Mouse (Mus musculus): ENCODE results near the gene Shc4. TPM values are rescaled to one million over a fixed set of nuclear protein-coding genes. Genes with fewer than 3 reads are reported as not detected.

The Shc4 gene
- polyA plus RNA-seq, 1 experiment from 2014 or later: 5.0 TPM

GRCm38 (mm10) chr2:125701606-125702005 is 22.3 kb downstream of the Shc4 start:
- WGBS: 90% methylated on average over 2 of the region's 2 CpGs
- Histone ChIP-seq H3K36me3 (ENCODE audit: control insufficient read depth, insufficient read depth, low read length) (no peaks in the 10 kb centered on the region), H3K27ac (ENCODE audit: low read depth, low read length) (no peak overlapping the region), H3K4me1 (ENCODE audit: control insufficient read depth, insufficient read depth, low read depth, low read length) (peaks cover 8% of the 10 kb centered on the region; the same call in 1 of the 2 replicates), H3K27me3 (replicated peaks; ENCODE audit: control insufficient read depth, insufficient read depth, low read length) (no peaks in the 10 kb centered on the region), H3K4me2 (ENCODE audit: low read length) (no peak overlapping the region), H3K9me3 (ENCODE audit: control insufficient read depth, low read length) (no peaks in the 10 kb centered on the region; the same call in 1 of the 2 replicates), H3K9ac (ENCODE audit: low read depth, low read length) (no peak overlapping the region), H3K4me3 (ENCODE audit: low read length) (no peak overlapping the region)
- ATAC-seq: no peak

DNA sequence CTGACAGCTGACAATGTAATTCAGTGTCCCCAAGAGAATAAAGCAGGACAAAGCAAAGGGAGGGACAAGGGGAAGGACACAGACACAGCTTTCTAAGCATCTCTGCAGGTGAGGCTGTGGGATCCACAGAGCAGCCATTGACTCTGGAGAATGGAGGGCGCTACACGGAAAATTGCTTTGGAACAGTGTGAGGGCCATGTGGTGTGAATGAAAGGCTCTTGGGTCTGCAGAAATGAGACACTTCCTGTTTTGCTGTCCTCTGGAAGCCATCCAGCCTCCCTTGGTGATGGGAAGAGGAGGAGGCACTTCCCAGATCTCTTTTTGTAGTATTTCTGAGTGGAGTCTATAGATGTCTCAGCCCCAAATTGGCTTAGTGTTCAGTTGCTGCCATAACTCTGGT is 27.7 kb downstream of the Shc4 start:
- no peak overlapping the region for H3K4me3 ChIP-seq (ENCODE audit: low read length)
- no peak overlapping the region for H3K27ac ChIP-seq (ENCODE audit: low read depth, low read length)
- no peak overlapping the region for H3K9ac ChIP-seq (ENCODE audit: low read depth, low read length)
- H3K4me2 ChIP-seq (ENCODE audit: low read length): no peak overlapping the region
- peak; percentile 30; the same call in 1 of the 2 replicates for ATAC-seq
- 29% methylated on average over 2 of the region's 2 CpGs for WGBS
- no peaks in the 10 kb centered on the region for H3K36me3 ChIP-seq (ENCODE audit: control insufficient read depth, insufficient read depth, low read length)
- H3K27me3 ChIP-seq (replicated peaks; ENCODE audit: control insufficient read depth, insufficient read depth, low read length): no peaks in the 10 kb centered on the region
- H3K4me1 ChIP-seq (ENCODE audit: control insufficient read depth, insufficient read depth, low read depth, low read length): no peaks in the 10 kb centered on the region
- no peaks in the 10 kb centered on the region; the same call in 1 of the 2 replicates for H3K9me3 ChIP-seq (ENCODE audit: control insufficient read depth, low read length)

- 80% methylated on average over 2 of the region's 2 CpGs for WGBS
- H3K9ac ChIP-seq (ENCODE audit: low read depth, low read length): no peak overlapping the region
- no peaks in the 10 kb centered on the region for H3K36me3 ChIP-seq (ENCODE audit: control insufficient read depth, insufficient read depth, low read length)
- H3K27me3 ChIP-seq (replicated peaks; ENCODE audit: control insufficient read depth, insufficient read depth, low read length): no peaks in the 10 kb centered on the region
- H3K27ac ChIP-seq (ENCODE audit: low read depth, low read length): no peak overlapping the region
- H3K9me3 ChIP-seq (ENCODE audit: control insufficient read depth, low read length): no peaks in the 10 kb centered on the region; the same call in 1 of the 2 replicates
- H3K4me1 ChIP-seq (ENCODE audit: control insufficient read depth, insufficient read depth, low read depth, low read length): no peaks in the 10 kb centered on the region
- ATAC-seq: no peak
- no peak overlapping the region for H3K4me3 ChIP-seq (ENCODE audit: low read length)
- no peak overlapping the region for H3K4me2 ChIP-seq (ENCODE audit: low read length)
These were observed 29.1 kb downstream of the Shc4 start for GRCm38 (mm10) chr2:125694798-125695197.

- H3K4me2 ChIP-seq (ENCODE audit: low read length): no peak overlapping the region
- no peak for ATAC-seq
These were observed 31.9 kb downstream of the Shc4 start for GRCm38 (mm10) chr2:125692010-125692409.

GRCm38 (mm10) chr2:125685441-125686150 is 38.4 kb downstream of the Shc4 start:
- no peaks in the 10 kb centered on the region for H3K27me3 ChIP-seq (replicated peaks; ENCODE audit: control insufficient read depth, insufficient read depth, low read length)
- no peak overlapping the region for H3K4me3 ChIP-seq (ENCODE audit: low read length)
- H3K4me1 ChIP-seq (ENCODE audit: control insufficient read depth, insufficient read depth, low read depth, low read length): no peaks in the 10 kb centered on the region
- H3K27ac ChIP-seq (ENCODE audit: low read depth, low read length): peak overlapping the region; percentile 24; the same call in 1 of the 2 replicates
- ATAC-seq: no peak
- H3K9ac ChIP-seq (ENCODE audit: low read depth, low read length): no peak overlapping the region
- WGBS: 54% methylated on average over 9 of the region's 9 CpGs
- no peak overlapping the region for H3K4me2 ChIP-seq (ENCODE audit: low read length)
- H3K36me3 ChIP-seq (ENCODE audit: control insufficient read depth, insufficient read depth, low read length): no peaks in the 10 kb centered on the region
- H3K9me3 ChIP-seq (ENCODE audit: control insufficient read depth, low read length): no peaks in the 10 kb centered on the region

More at GRCm38 (mm10) chr2:125692010-125692409, 31.9 kb downstream of the Shc4 start:
- 80% methylated on average over 2 of the region's 2 CpGs for WGBS
- Histone ChIP-seq H3K27ac (ENCODE audit: low read depth, low read length) (no peak overlapping the region), H3K9me3 (ENCODE audit: control insufficient read depth, low read length) (no peaks in the 10 kb centered on the region), H3K36me3 (ENCODE audit: control insufficient read depth, insufficient read depth, low read length) (no peaks in the 10 kb centered on the region), H3K4me3 (ENCODE audit: low read length) (no peak overlapping the region), H3K27me3 (replicated peaks; ENCODE audit: control insufficient read depth, insufficient read depth, low read length) (no peaks in the 10 kb centered on the region), H3K4me1 (ENCODE audit: control insufficient read depth, insufficient read depth, low read depth, low read length) (no peaks in the 10 kb centered on the region), H3K9ac (ENCODE audit: low read depth, low read length) (no peak overlapping the region)

DNA sequence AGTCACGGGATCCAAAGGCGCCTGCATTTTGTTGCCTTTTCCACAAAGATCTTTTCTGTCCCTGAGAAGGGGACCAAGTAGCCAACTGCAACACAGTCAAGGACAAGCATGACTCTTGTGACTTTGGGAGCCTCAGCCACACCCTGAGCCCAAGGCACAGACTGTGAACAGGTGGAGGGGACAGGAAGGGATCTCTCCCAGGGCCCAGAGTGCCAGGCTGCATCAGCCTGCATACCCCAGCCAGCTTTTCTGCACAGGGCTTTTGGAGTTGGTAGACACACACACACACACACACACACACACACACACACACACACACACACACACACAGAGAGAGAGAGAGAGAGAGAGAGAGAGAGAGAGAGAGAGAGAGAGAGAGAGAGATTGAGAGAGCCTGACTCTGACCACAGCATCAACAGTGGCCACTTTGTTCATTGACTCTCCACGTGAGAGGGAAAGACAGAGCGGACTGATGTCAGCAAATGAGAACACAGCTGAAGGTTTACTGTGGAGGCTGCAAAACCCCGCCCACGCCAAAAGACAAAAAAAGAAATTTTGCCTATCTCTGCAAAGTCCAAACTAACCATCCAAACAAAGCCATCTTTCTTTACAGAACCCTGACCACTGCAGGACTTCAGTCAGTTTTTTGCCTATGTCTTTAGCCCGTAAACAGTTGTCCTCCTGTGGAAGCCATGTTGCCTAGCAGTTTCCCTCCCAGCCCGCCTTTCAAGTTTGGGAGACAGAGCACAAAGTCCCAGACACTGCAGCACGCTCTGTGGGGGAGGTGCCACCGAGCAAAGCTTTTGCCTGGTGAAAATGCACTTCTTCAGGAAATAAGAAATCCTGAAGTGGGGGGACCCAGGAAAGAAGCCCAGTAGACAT is 39.1 kb downstream of the Shc4 start:
- Histone ChIP-seq H3K9ac (ENCODE audit: low read depth, low read length) (no peak overlapping the region), H3K36me3 (ENCODE audit: control insufficient read depth, insufficient read depth, low read length) (no peaks in the 10 kb centered on the region), H3K4me2 (ENCODE audit: low read length) (no peak overlapping the region), H3K4me3 (ENCODE audit: low read length) (no peak overlapping the region), H3K9me3 (ENCODE audit: control insufficient read depth, low read length) (no peaks in the 10 kb centered on the region), H3K27ac (ENCODE audit: low read depth, low read length) (peak overlapping the region; percentile 6; the same call in 1 of the 2 replicates), H3K27me3 (replicated peaks; ENCODE audit: control insufficient read depth, insufficient read depth, low read length) (no peaks in the 10 kb centered on the region), H3K4me1 (ENCODE audit: control insufficient read depth, insufficient read depth, low read depth, low read length) (no peaks in the 10 kb centered on the region)
- peak; percentile 69; the same call in 1 of the 2 replicates for ATAC-seq
- WGBS: 58% methylated on average over 10 of the region's 10 CpGs

DNA sequence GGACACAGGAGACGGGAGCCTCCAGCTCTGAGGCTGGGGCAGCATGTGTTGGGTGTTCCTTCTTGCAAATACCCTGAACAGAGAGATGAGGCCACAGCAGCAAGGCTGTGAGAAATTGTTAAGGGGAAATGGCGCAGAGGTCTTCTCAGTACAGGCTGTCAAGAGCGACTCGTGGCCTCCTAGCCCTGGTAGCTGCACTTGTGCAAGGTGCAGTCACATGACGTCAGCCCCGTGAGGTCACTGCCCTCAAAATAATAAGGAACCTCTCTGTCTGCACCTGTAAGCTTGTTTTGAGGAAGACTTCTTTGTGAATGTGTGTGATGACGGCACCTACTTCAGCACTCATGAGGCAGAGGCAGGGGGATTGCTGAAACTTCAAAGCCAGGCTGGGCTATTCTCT is 40.1 kb downstream of the Shc4 start:
- no peaks in the 10 kb centered on the region for H3K9me3 ChIP-seq (ENCODE audit: control insufficient read depth, low read length)
- no peak for ATAC-seq
- no peak overlapping the region for H3K9ac ChIP-seq (ENCODE audit: low read depth, low read length)
- no peak overlapping the region for H3K4me3 ChIP-seq (ENCODE audit: low read length)
- no peaks in the 10 kb centered on the region for H3K36me3 ChIP-seq (ENCODE audit: control insufficient read depth, insufficient read depth, low read length)
- H3K4me2 ChIP-seq (ENCODE audit: low read length): no peak overlapping the region
- H3K27ac ChIP-seq (ENCODE audit: low read depth, low read length): no peak overlapping the region
- no peaks in the 10 kb centered on the region for H3K27me3 ChIP-seq (replicated peaks; ENCODE audit: control insufficient read depth, insufficient read depth, low read length)
- WGBS: 86% methylated on average over 7 of the region's 7 CpGs
- no peaks in the 10 kb centered on the region for H3K4me1 ChIP-seq (ENCODE audit: control insufficient read depth, insufficient read depth, low read depth, low read length)

- 85% methylated on average over 9 of the region's 9 CpGs for WGBS
- H3K9me3 ChIP-seq (ENCODE audit: control insufficient read depth, low read length): no peaks in the 10 kb centered on the region
- H3K4me2 ChIP-seq (ENCODE audit: low read length): no peak overlapping the region
- no peak for ATAC-seq
- no peaks in the 10 kb centered on the region for H3K4me1 ChIP-seq (ENCODE audit: control insufficient read depth, insufficient read depth, low read depth, low read length)
- H3K36me3 ChIP-seq (ENCODE audit: control insufficient read depth, insufficient read depth, low read length): no peaks in the 10 kb centered on the region
- no peak overlapping the region for H3K9ac ChIP-seq (ENCODE audit: low read depth, low read length)
- no peaks in the 10 kb centered on the region for H3K27me3 ChIP-seq (replicated peaks; ENCODE audit: control insufficient read depth, insufficient read depth, low read length)
- no peak overlapping the region for H3K27ac ChIP-seq (ENCODE audit: low read depth, low read length)
- H3K4me3 ChIP-seq (ENCODE audit: low read length): no peak overlapping the region
These were observed 42.1 kb downstream of the Shc4 start for GRCm38 (mm10) chr2:125681811-125682210.
